In genomic region chr15:10767535-10767934, GRCm38 (mm10) we compare ENCODE assay signal across 25 mouse cellular contexts. TPM values are rescaled to one million over a fixed set of nuclear protein-coding genes. Genes with fewer than 3 reads are reported as not detected.
A peak's percentile ranks its signal among the peaks of the same experiment; 100 is the strongest.
DNase-seq lines count a peak whose midpoint lies in the region; ATAC-seq and TF ChIP-seq lines count a peak whose summit lies in the region.
"Had no signal": no experiment of that assay in that cellular context is flagged by ENCODE, and none has a peak within 500 bp of the region (broad histone marks: within the 10 kb centered on the region; RNA-seq: fewer than 3 reads in every experiment).

No protein-coding gene starts in this region.

- peak in 1 of 2 experiments; percentile 43; a peak in 2 of 4 replicates for TF ChIP-seq EP300 in MEL (IDR thresholded peaks at IDR 0.05; ENCODE audit: low read depth in 1 of 2, low read length in 2 of 2)

- 83% methylated on average over 6 of the region's 6 CpGs for WGBS in cerebellum, adult 2 months

- peak; percentile 77 to 89 for ATAC-seq in hematopoietic stem cell, adult 5-6 weeks (replicated peaks in 1 of 2; ENCODE audit: insufficient read depth in 1 of 2, low FRiP score in 2 of 2, low TSS enrichment in 1 of 2, low read depth in 1 of 2, poor library complexity in 2 of 2, severe bottlenecking in 2 of 2)
- ATAC-seq in megakaryocyte-erythroid progenitor cell, adult 5-6 weeks (replicated peaks; ENCODE audit: low FRiP score, low TSS enrichment, poor library complexity, severe bottlenecking) = 0 out of 2 replicates have a peak, but pooled peaks have one; percentile 34
- ATAC-seq: forebrain, postnatal 0 days; intestine, embryonic 16.5 days; Patski had no signal

- no peak for TF ChIP-seq CTCF in MEL (IDR thresholded peaks at IDR 0.05 in 2 of 3, conservative IDR thresholded peaks at IDR 0.05 in 1 of 3; ENCODE audit: control insufficient read depth in 1 of 3, insufficient read depth in 1 of 3, low read depth in 2 of 3, low read length in 3 of 3, poor library complexity in 1 of 3, severe bottlenecking in 1 of 3)
- no peak for TF ChIP-seq CTCF in cerebellum, adult 2 months (IDR thresholded peaks at IDR 0.05; ENCODE audit: borderline replicate concordance, insufficient read depth, low read depth, low read length)

- H3K9me3 ChIP-seq in MEL (replicated peaks; ENCODE audit: insufficient read depth, low read length) = no peaks in the 10 kb centered on the region
- H3K9me3 ChIP-seq: embryonic facial prominence, embryonic 13.5 days; heart, embryonic 15.5 days; hindbrain, embryonic 13.5 days; limb, embryonic 10.5 days; limb, embryonic 15.5 days had no signal

- no peaks in the 10 kb centered on the region for H3K36me3 ChIP-seq in MEL (ENCODE audit: control insufficient read depth in 1 of 2, insufficient read depth in 2 of 2, low read length in 2 of 2)
- H3K36me3 ChIP-seq: embryonic facial prominence, embryonic 13.5 days; heart, embryonic 15.5 days; hindbrain, embryonic 13.5 days; limb, embryonic 10.5 days; limb, embryonic 15.5 days had no signal

- H3K79me2 ChIP-seq in MEL (ENCODE audit: control insufficient read depth, insufficient read depth, low read length, poor library complexity) = no peaks in the 10 kb centered on the region

- peak; percentile 97 for DNase-seq in 416B (ENCODE audit: low read depth)
- DNase-seq in MEL (ENCODE audit: low read depth, low spot score) = peak; percentile 58
- DNase-seq in cerebellum, adult 2 months = no peak
- DNase-seq in thymus, postnatal 25 days = no peak
- DNase-seq in cerebellum, adult 9-11 months = no peak
- DNase-seq: adrenal gland, postnatal 14 days; B cell, adult 2 months; cerebellum, adult 18-20 months; cerebellum, postnatal 36 days; forebrain, postnatal 0 days; kidney, adult 8-10 months; layer of hippocampus, postnatal 36 days; lung, postnatal 36 days; thymus, adult 2 months; thymus, postnatal 4 days had no signal

- no peaks in the 10 kb centered on the region for H3K27me3 ChIP-seq in MEL (ENCODE audit: control insufficient read depth in 1 of 2, insufficient read depth in 2 of 2, low read length in 2 of 2)
- H3K27me3 ChIP-seq in cerebellum, adult 2 months (ENCODE audit: control insufficient read depth, insufficient read depth, low read length) = no peaks in the 10 kb centered on the region
- H3K27me3 ChIP-seq: embryonic facial prominence, embryonic 13.5 days; hindbrain, embryonic 13.5 days; limb, embryonic 15.5 days; Patski had no signal

- TF ChIP-seq RAD21 in MEL (IDR thresholded peaks at IDR 0.05; ENCODE audit: low read depth, low read length) = no peak

- peaks cover 0 to 6% of the 10 kb centered on the region in 2 experiments; a peak in 2 of 4 replicates for H3K4me1 ChIP-seq in MEL (ENCODE audit: control insufficient read depth in 1 of 2, insufficient read depth in 2 of 2, low read length in 2 of 2)
- no peaks in the 10 kb centered on the region for H3K4me1 ChIP-seq in cerebellum, adult 2 months (ENCODE audit: control insufficient read depth, insufficient read depth, low read length)
- H3K4me1 ChIP-seq: heart, embryonic 15.5 days; hindbrain, embryonic 13.5 days; limb, embryonic 15.5 days had no signal

- no peak overlapping the region for H3K27ac ChIP-seq in MEL (ENCODE audit: control insufficient read depth, low read depth, low read length)
- no peak overlapping the region for H3K27ac ChIP-seq in cerebellum, adult 2 months (ENCODE audit: insufficient read depth, low read length)
- H3K27ac ChIP-seq: embryonic facial prominence, embryonic 13.5 days; heart, embryonic 15.5 days; hindbrain, embryonic 13.5 days; kidney, postnatal 0 days; limb, embryonic 10.5 days; limb, embryonic 15.5 days had no signal

- H3K4me3 ChIP-seq in MEL (ENCODE audit: control insufficient read depth in 1 of 2, insufficient read depth in 1 of 2, low read depth in 2 of 2, low read length in 2 of 2) = no peak overlapping the region
- H3K4me3 ChIP-seq in cerebellum, adult 2 months (replicated peaks; ENCODE audit: insufficient read depth, low read depth, low read length) = no peak overlapping the region
- H3K4me3 ChIP-seq: embryonic facial prominence, embryonic 13.5 days; heart, embryonic 15.5 days; hindbrain, embryonic 13.5 days; limb, embryonic 10.5 days; limb, embryonic 15.5 days had no signal

- TF ChIP-seq POLR2A in MEL (IDR thresholded peaks at IDR 0.05; ENCODE audit: control insufficient read depth in 1 of 2, insufficient read depth in 1 of 2, low read depth in 1 of 2, low read length in 2 of 2, poor library complexity in 1 of 2) = no peak
- TF ChIP-seq POLR2A in cerebellum, adult 2 months (IDR thresholded peaks at IDR 0.05; ENCODE audit: borderline replicate concordance, insufficient read depth, low read length) = no peak

- H3K9ac ChIP-seq in MEL (ENCODE audit: control insufficient read depth, low read depth, low read length, poor library complexity, severe bottlenecking) = no peak overlapping the region
- H3K9ac ChIP-seq: embryonic facial prominence, embryonic 13.5 days; forebrain, postnatal 0 days; heart, embryonic 15.5 days; hindbrain, embryonic 13.5 days; limb, embryonic 15.5 days had no signal

TF ChIP-seq in MEL, 35 proteins besides CTCF, POLR2A, EP300 and RAD21:
- TF ChIP-seq JUND (IDR thresholded peaks at IDR 0.05; ENCODE audit: low read depth, low read length) (peak; percentile 85), POLR2AphosphoS2 (IDR thresholded peaks at IDR 0.05; ENCODE audit: low read length) (no peak), TAL1 (IDR thresholded peaks at IDR 0.05; ENCODE audit: low read length) (peak; percentile 79), ETS1 (IDR thresholded peaks at IDR 0.05; ENCODE audit: low read depth, low read length) (no peak), GATA1 (IDR thresholded peaks at IDR 0.05; ENCODE audit: low read depth, low read length) (no peak), TCF12 (IDR thresholded peaks at IDR 0.05; ENCODE audit: low read depth, low read length) (peak; percentile 52; the same call in 1 of the 2 replicates)

RNA-seq across cellular contexts. Expression of gene Rai14, which starts 53.1 kb away (rescaled TPM):
- not detected in 2 replicates for total RNA-seq in MEL (2012; rRNA removed)
- not detected for polyA plus RNA-seq in MEL (2012; ENCODE audit: insufficient read depth in 1 of 2, insufficient read length in 2 of 2, low read depth in 1 of 2, low replicate concordance in 2 of 2, missing spikeins in 1 of 2)
- 20.3 and 22.8 TPM in 2 replicates for total RNA-seq in hematopoietic stem cell, adult 5-6 weeks (2017)
- total RNA-seq in megakaryocyte-erythroid progenitor cell, adult 5-6 weeks (2014; fragmentation: Nextera tagmentation) = 1.2 and 5.4 TPM in 2 replicates
- 3.7 and 4.1 TPM in 2 replicates for total RNA-seq in megakaryocyte-erythroid progenitor cell, adult 5-6 weeks (2017)
- polyA plus RNA-seq in cerebellum, adult 2 months (2012; rRNA removed) = 2.7 and 2.8 TPM in 2 replicates

Comparison
In these comparisons a context has a peak if more than half of its experiments do, and no peak if none do; other contexts are left out.
1. DNase-seq: peak in 416B (single experiment) and MEL (single experiment); none in cerebellum, adult 2 months (0 of 2), thymus, postnatal 25 days (single experiment) and cerebellum, adult 9-11 months (single experiment).